Mouse (Mus musculus) layer of hippocampus, adult 9-10 months (tissue): ENCODE measurements at regions not wholly inside any gene's neighbourhood (a gene's known extent, or its start where the extent isn't known, plus 50 kb on each side); places are given as distances from the start of the nearest gene placed in this dataset.

Experiments
- DNase-seq: peaks from one replicate; pipeline ENCODE4 v3.0.0; 2022; ENCODE audit warnings: low spot score

- DNase-seq = no peak
Measured at GRCm38 (mm10) chr10:43790780-43791179, 110.8 kb downstream of the Qrsl1 start.

GRCm38 (mm10) chr10:43791525-43792021 is 110.0 kb downstream of the Qrsl1 start:
- DNase-seq = no peak

DNA sequence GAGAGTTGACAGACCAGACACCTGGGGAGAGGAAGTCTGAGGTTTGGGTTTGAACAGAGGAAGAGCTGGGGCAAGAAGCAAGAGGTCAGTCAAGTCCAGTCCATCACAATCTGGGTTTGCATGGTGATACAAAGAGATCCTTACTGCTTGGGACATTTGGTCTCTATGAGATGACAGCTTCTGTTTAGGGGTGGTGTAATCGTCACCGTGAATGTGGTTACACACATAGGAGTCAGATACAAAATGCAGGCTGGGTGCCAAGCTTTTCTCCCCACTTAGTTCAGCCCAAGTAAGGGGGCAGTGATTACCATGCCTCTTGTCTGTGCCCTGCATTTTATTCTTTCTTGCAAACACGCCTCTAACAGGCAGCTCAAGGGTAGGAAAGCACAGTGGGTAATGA is 108.9 kb downstream of the Qrsl1 start:
- no peak for DNase-seq

DNA sequence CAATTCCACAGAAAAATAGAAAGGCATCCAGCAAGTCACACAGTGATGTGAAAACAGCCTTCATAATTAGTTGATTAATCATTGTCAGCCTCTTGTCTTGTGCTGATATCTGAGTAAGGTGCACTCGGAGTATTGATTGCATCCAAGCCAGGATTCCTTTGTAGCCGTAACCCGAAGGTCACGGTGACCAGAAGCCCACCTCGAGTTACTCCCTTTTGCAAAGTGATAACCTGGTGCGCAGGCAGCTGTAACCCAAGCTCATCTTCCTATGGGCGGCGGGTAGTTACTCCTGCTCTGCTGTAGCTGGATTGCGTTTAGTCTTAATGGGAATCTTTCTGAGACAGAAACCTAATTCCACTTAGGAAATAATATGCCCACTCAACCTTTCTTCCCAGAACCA is 107.0 kb downstream of the Qrsl1 start:
- no peak for DNase-seq

DNA sequence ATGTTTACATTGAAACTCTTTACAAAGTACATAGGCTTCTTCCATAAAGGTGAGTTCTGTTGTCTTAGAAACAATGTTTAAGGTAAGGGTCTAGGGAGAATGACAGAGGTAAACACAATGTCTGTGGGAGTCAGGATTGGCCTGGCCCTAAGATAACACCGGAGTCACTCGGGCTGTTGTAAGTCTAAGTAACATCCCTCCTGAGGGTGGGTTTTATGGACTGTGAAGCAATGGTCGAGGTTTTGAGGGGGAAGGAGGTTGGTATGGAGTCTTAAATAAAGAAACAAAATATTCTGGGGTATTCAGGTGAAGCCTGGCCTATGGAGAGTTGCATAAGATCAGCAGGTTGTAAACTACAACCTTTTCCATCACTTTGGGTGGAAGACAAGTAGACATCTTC is 101.5 kb downstream of the Qrsl1 start:
- DNase-seq = no peak

DNA sequence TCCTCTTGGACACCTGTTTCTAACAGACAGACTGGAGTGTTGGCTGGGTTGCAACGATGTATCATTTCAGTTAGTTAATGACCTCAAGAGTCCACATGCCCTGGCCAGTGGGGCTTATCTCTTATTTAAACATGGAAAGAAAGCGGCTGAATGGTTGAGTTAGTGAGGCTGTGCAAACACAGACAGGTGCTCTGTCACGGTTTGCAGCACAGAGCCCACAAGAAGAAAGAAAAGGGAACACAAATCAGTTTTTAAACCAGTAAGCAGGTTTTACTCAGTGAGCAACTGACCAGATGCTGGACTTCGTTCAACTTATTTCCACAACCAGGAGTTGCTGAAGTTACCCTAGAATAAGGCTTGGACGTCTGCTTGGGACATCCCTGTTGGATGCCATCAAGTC is 86.3 kb downstream of the Qrsl1 start:
- no peak for DNase-seq

DNA sequence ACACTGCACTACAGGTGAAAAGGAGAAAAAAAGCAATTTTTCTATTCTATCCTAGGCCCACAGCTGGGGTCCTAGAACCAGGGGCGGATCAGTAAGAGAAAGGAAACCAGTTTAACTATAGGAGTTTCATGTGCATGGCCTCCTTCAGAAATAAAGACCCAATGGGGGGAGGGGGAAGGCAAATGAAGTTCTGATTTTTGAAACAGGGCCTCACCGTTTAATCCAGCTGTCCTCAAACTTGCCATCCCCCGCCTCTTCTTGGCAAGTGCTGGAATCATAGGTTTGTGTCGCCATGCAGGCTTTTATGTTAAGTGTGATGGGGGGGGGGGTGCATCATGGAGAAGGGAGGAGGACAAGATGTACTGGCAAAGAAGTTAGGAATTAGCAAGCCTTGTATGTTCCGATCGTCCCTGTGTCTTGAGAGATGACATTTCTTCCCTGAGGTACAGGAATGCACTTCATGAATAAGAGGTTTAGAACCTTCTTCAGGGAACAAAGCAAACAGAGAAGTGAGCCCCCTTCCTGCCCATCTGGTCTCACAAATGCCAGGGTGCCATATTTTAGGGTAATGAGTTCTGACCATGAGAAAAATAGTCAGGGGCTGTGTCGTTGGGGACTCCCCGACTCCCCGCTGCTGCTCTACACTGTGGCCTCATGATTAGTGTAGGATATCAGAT is 83.9 kb downstream of the Qrsl1 start:
- DNase-seq = no peak

GRCm38 (mm10) chr10:43818623-43819022 is 82.9 kb downstream of the Qrsl1 start:
- DNase-seq = no peak

DNA sequence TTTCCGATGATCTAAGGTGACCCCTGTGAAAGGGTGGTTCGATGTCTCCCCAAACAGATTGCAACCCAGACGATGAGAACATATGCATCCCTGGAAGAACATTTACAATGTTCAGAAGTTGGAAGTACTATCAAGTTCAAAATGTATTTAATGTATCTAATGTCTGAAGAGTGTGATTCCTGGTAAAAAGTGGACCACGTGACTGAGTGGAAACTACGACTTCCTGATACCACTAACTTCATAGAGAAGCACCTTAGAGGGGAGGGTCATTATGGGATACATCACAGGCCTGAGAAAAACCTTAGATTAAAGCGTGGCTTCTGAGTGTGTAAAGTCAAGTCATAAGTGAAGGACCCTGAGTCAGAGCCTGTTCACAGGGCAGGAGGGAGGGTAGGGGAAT is 82.1 kb downstream of the Qrsl1 start:
- no peak for DNase-seq

GRCm38 (mm10) chr10:43822615-43823014 is 78.9 kb downstream of the Qrsl1 start:
- DNase-seq = no peak

- no peak for DNase-seq
Measured at GRCm38 (mm10) chr10:43824009-43824408, 77.5 kb downstream of the Qrsl1 start.
